Mouse (Mus musculus) limb, embryonic 12.5 days (tissue): ENCODE results near the gene Gm48551. TPM values are rescaled to one million over a fixed set of nuclear protein-coding genes. Genes with fewer than 3 reads are reported as not detected.

ENCODE experiments used
- ATAC-seq: fragments of 200-750 bp; cut with Nextera tagmentation; 2 replicates; pipeline ENCODE4 v1.8.0; 2017; ENCODE audit warnings: low read depth, moderate TSS enrichment; ENCODE audit not compliant: insufficient number of reproducible peaks, insufficient read depth, low FRiP score, low TSS enrichment
- H3K27ac ChIP-seq: fragments of 300-500 bp; sonication (generic); 2 replicates; pipeline ENCODE4 v1.5.1; 2016; ENCODE audit warnings: mild to moderate bottlenecking, moderate library complexity
- H3K27me3 ChIP-seq: fragments of 300-500 bp; sonication (generic); 2 replicates; pipeline ENCODE4 v1.6.1; 2016; ENCODE audit warnings: mild to moderate bottlenecking, moderate library complexity
- H3K36me3 ChIP-seq: fragments of 300-500 bp; sonication (generic); 2 replicates; pipeline ENCODE4 v1.6.1; 2016; ENCODE audit warnings: mild to moderate bottlenecking, moderate library complexity
- H3K4me1 ChIP-seq: fragments of 300-500 bp; sonication (generic); replicated peaks from 2 replicates; pipeline ENCODE4 v1.6.1; 2016
- H3K4me2 ChIP-seq: fragments of 300-500 bp; sonication (generic); 2 replicates; pipeline ENCODE4 v1.6.1; 2016; ENCODE audit warnings: mild to moderate bottlenecking, moderate library complexity
- H3K4me3 ChIP-seq: fragments of 300-500 bp; sonication (generic); replicated peaks from 2 replicates; pipeline ENCODE4 v1.5.1; 2016; ENCODE audit warnings: mild to moderate bottlenecking
- H3K9ac ChIP-seq: fragments of 300-500 bp; sonication (generic); replicated peaks from 2 replicates; pipeline ENCODE4 v1.6.1; 2016; ENCODE audit warnings: mild to moderate bottlenecking, moderate library complexity
- H3K9me3 ChIP-seq: fragments of 300-500 bp; sonication (generic); 2 replicates; pipeline ENCODE4 v1.6.1; 2016; ENCODE audit warnings: mild to moderate bottlenecking, moderate library complexity
- WGBS: fragments of 180-500 bp; shearing (Covaris S2); methylation state at CpG from one replicate; pipeline ENCODE4 v1.1.7; 2016; 5-methylcytosine and 5-hydroxymethylcytosine counted together
- polyA plus RNA-seq: library from polyadenylated mRNA; unstranded; fragments of >200 nt; fragmentation: Nextera tagmentation; extraction: Ambion mirVana; gene quantifications from 2 replicates; pipeline ENCODE4 v1.2.1, GENCODE M21; 2016

The Gm48551 gene
- polyA plus RNA-seq, 1 experiment from 2014 or later, result 3.3 TPM

DNA sequence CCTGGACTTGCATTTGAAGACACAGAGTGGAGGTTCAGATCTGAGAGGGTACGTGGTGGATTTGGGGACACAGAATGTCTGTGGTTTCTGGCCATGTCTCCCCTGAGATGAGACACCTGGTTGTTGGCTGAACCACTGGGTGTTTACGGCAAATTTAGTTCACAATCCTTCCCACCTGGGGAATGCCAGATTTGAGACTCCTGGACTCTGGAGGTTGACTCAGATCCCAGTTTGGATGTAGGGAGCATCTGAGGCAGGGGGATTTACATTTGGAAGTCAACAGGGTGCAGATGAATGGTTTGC, 7.0 kb upstream of the Gm48551 start:
- Histone ChIP-seq H3K27ac (0 out of 2 replicates have a peak overlapping the region, but pooled peaks have one; percentile 74), H3K4me3 (peak overlapping the region; percentile 84), H3K4me2 (peak overlapping the region; percentile 90), H3K9me3 (no peaks in the 10 kb centered on the region), H3K4me1 (peaks cover 25% of the 10 kb centered on the region), H3K9ac (peak overlapping the region; percentile 90), H3K36me3 (peaks cover 41% of the 10 kb centered on the region), H3K27me3 (no peaks in the 10 kb centered on the region)
- 61% methylated on average over 2 of the region's 2 CpGs for WGBS
- no peak for ATAC-seq

GRCm38 (mm10) chr10:81377793-81378552, 6.3 kb upstream of the Gm48551 start, which contains the start of gene Fzr1:
Gene Fzr1 (minus strand): TSS chr10:81378516.
- WGBS, result under 1% methylated on average over 59 of the region's 59 CpGs
- H3K36me3 ChIP-seq, result peaks cover 35% of the 10 kb centered on the region
- ATAC-seq, result peak; percentile 38

GRCm38 (mm10) chr10:81378553-81379182, 5.6 kb upstream of the Gm48551 start:
- Histone ChIP-seq H3K27ac (peak overlapping the region; percentile 74), H3K9ac (peak overlapping the region; percentile 90), H3K36me3 (peaks cover 28% of the 10 kb centered on the region), H3K4me2 (peak overlapping the region; percentile 90), H3K4me1 (peaks cover 25% of the 10 kb centered on the region), H3K27me3 (no peaks in the 10 kb centered on the region), H3K9me3 (no peaks in the 10 kb centered on the region), H3K4me3 (peak overlapping the region; percentile 84)
- 1% methylated on average over 46 of the region's 46 CpGs for WGBS
- ATAC-seq, result peak; percentile 94

More at GRCm38 (mm10) chr10:81377793-81378552, 6.3 kb upstream of the Gm48551 start, which contains the start of gene Fzr1:
- Histone ChIP-seq H3K27ac (peak within 1 kb of the TSS; percentile 74), H3K9me3 (no peaks in the 10 kb centered on the region), H3K4me2 (peak within 1 kb of the TSS; percentile 90), H3K4me1 (peaks cover 25% of the 10 kb centered on the region), H3K4me3 (peak within 1 kb of the TSS; percentile 84), H3K27me3 (no peaks in the 10 kb centered on the region), H3K9ac (peak within 1 kb of the TSS; percentile 90)

DNA sequence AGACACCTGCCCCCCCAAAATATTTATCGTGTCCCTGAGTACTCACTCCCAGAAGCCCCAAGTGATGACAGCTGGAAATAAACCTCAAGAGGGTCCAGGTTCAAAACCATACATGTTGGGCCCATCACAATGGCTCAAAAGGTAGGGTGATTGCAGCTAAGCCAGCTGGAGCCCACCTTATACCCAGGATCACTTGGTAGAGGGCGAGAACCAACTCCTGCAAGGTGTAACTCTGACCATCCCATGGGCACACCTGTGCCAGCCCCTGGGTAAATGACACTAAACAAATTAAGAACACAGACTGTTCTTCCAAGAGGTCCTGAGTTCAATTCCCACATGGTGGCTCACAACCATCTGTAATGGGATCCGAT, 5.1 kb upstream of the Gm48551 start:
- 0 out of 2 replicates have a peak, but pooled peaks have one; percentile 0 for ATAC-seq
- Histone ChIP-seq H3K27me3 (no peaks in the 10 kb centered on the region), H3K27ac (peak overlapping the region; percentile 73), H3K4me1 (peaks cover 25% of the 10 kb centered on the region), H3K9me3 (no peaks in the 10 kb centered on the region), H3K9ac (peak overlapping the region; percentile 55), H3K4me3 (peak overlapping the region; percentile 84), H3K36me3 (peaks cover 23% of the 10 kb centered on the region), H3K4me2 (peak overlapping the region; percentile 90)
- WGBS, result 61% methylated on average over 3 of the region's 3 CpGs

- no peak for ATAC-seq
- Histone ChIP-seq H3K4me3 (no peak overlapping the region), H3K27ac (no peak overlapping the region), H3K36me3 (peaks cover 17% of the 10 kb centered on the region), H3K27me3 (no peaks in the 10 kb centered on the region), H3K9ac (no peak overlapping the region), H3K4me1 (peaks cover 27% of the 10 kb centered on the region), H3K9me3 (no peaks in the 10 kb centered on the region), H3K4me2 (no peak overlapping the region)
- 91% methylated on average over 6 of the region's 6 CpGs for WGBS
Measured at GRCm38 (mm10) chr10:81379809-81380378, 4.4 kb upstream of the Gm48551 start.

- no peaks in the 10 kb centered on the region for H3K9me3 ChIP-seq
- no peak overlapping the region for H3K4me2 ChIP-seq
- ATAC-seq, result no peak
- peaks cover 16% of the 10 kb centered on the region for H3K36me3 ChIP-seq
- H3K27ac ChIP-seq, result 0 out of 2 replicates have a peak overlapping the region, but pooled peaks have one; percentile 7
- H3K27me3 ChIP-seq, result no peaks in the 10 kb centered on the region
- H3K4me3 ChIP-seq, result no peak overlapping the region
- peaks cover 21% of the 10 kb centered on the region for H3K4me1 ChIP-seq
- no peak overlapping the region for H3K9ac ChIP-seq
- WGBS, result 88% methylated on average over 5 of the region's 5 CpGs
Measured at GRCm38 (mm10) chr10:81382039-81382438, 2.2 kb upstream of the Gm48551 start.

DNA sequence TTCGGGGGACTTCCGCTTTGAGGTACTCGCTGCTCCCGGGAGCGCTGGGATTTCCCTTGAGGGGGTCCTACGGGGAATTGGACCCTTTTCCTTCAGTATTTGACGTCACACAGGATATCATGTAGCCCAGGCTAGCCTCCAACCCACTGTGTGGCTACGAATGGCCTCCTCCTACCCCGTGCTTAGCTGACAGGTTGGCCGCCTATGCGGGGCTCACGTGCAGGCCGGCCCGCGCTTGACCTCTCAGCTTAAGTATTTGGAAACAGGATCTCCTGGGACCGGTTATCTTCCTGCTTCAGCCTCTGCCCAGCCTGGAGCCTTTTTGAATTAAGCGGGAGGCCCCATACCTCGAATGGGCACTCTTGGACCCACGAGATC, 328 bp downstream of the Gm48551 start:
- WGBS, result under 1% methylated on average over 19 of the region's 19 CpGs
- H3K27me3 ChIP-seq, result no peaks in the 10 kb centered on the region
- H3K36me3 ChIP-seq, result peaks cover 41% of the 10 kb centered on the region
- peaks cover 13% of the 10 kb centered on the region for H3K4me1 ChIP-seq
- peak overlapping the region; percentile 84 for H3K4me2 ChIP-seq
- no peaks in the 10 kb centered on the region for H3K9me3 ChIP-seq
- ATAC-seq, result no peak; the same call in 1 of the 2 replicates
- peak overlapping the region; percentile 92 for H3K4me3 ChIP-seq
- H3K27ac ChIP-seq, result peak overlapping the region; percentile 79
- peak overlapping the region; percentile 85 for H3K9ac ChIP-seq

- H3K9ac ChIP-seq, result no peak overlapping the region
- peak overlapping the region; percentile 92 for H3K4me3 ChIP-seq
- no peak for ATAC-seq
Measured at GRCm38 (mm10) chr10:81385603-81386306, 1.5 kb downstream of the Gm48551 start.

DNA sequence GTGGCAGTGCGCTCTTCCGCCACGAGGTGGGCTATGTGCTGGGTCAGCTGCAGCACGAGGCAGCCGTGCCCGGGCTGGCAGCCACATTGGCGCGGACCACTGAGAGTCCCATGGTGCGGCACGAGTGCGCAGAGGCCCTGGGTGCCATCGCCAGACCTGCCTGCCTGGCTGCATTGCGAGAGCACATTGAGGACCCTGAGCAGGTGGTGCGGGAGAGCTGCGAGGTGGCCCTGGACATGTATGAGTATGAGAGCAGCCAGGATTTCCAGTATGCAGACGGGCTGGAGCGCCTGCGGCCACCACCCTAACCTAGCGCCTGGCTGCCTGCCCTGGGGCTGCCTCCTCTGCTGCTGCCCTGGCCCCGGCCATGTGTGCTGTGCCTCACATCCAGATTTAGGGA, 3.5 kb downstream of the Gm48551 start:
- H3K27ac ChIP-seq, result no peak overlapping the region
- no peak for ATAC-seq
- H3K27me3 ChIP-seq, result no peaks in the 10 kb centered on the region
- no peak overlapping the region for H3K4me2 ChIP-seq
- H3K4me1 ChIP-seq, result peaks cover 22% of the 10 kb centered on the region
- H3K9ac ChIP-seq, result no peak overlapping the region
- no peak overlapping the region; the same call in 1 of the 2 replicates for H3K4me3 ChIP-seq
- WGBS, result 92% methylated on average over 20 of the region's 20 CpGs
- H3K36me3 ChIP-seq, result peaks cover 50% of the 10 kb centered on the region
- no peaks in the 10 kb centered on the region for H3K9me3 ChIP-seq

More at GRCm38 (mm10) chr10:81385603-81386306, 1.5 kb downstream of the Gm48551 start:
- WGBS, result 85% methylated on average over 22 of the region's 22 CpGs
- Histone ChIP-seq H3K9me3 (no peaks in the 10 kb centered on the region), H3K4me1 (peaks cover 18% of the 10 kb centered on the region), H3K27ac (no peak overlapping the region), H3K27me3 (no peaks in the 10 kb centered on the region), H3K36me3 (peaks cover 46% of the 10 kb centered on the region), H3K4me2 (peak overlapping the region; percentile 84)

- H3K27me3 ChIP-seq, result no peaks in the 10 kb centered on the region
- peaks cover 50% of the 10 kb centered on the region for H3K36me3 ChIP-seq
- H3K4me1 ChIP-seq, result peaks cover 30% of the 10 kb centered on the region
- 82% methylated on average over 5 of the region's 5 CpGs for WGBS
- no peak for ATAC-seq
- no peak within 1 kb of the TSS; the same call in 1 of the 2 replicates for H3K4me3 ChIP-seq
- H3K27ac ChIP-seq, result no peak within 1 kb of the TSS; the same call in 1 of the 2 replicates
- H3K4me2 ChIP-seq, result no peak within 1 kb of the TSS
- no peak within 1 kb of the TSS for H3K9ac ChIP-seq
- no peaks in the 10 kb centered on the region for H3K9me3 ChIP-seq
Measured at GRCm38 (mm10) chr10:81388505-81389055, 4.3 kb downstream of the Gm48551 start, which contains the start of gene Gm48552. Gene Gm48552 (plus strand): TSS chr10:81389005.
